ENCODE assay signal across 9 mouse cellular contexts in genomic region chr15:99223585-99224207, GRCm38 (mm10). TPM values are rescaled to one million over a fixed set of nuclear protein-coding genes. Genes with fewer than 3 reads are reported as not detected.
DNase-seq lines count a peak whose midpoint lies in the region; ATAC-seq and TF ChIP-seq lines count a peak whose summit lies in the region.
"Had no signal": no experiment of that assay in that cellular context is flagged by ENCODE, and none has a peak within 500 bp of the region (broad histone marks: within the 10 kb centered on the region; RNA-seq: fewer than 3 reads in every experiment).

No protein-coding gene starts in this region.

- H3K27me3 ChIP-seq in embryonic facial prominence, embryonic 15.5 days: peaks cover 77% of the 10 kb centered on the region
- peaks cover 95% of the 10 kb centered on the region for H3K27me3 ChIP-seq in hindbrain, embryonic 12.5 days
- H3K27me3 ChIP-seq in small intestine, adult 2 months (ENCODE audit: control insufficient read depth, insufficient read depth, low read length): peaks cover 68% of the 10 kb centered on the region

- peak overlapping the region; percentile 50 for H3K4me3 ChIP-seq in embryonic facial prominence, embryonic 15.5 days (replicated peaks)
- peak overlapping the region; percentile 39 for H3K4me3 ChIP-seq in hindbrain, embryonic 12.5 days
- H3K4me3 ChIP-seq in small intestine, adult 2 months (ENCODE audit: low read depth, low read length): peak overlapping the region; percentile 61

- H3K9me3 ChIP-seq in embryonic facial prominence, embryonic 15.5 days (replicated peaks): no peaks in the 10 kb centered on the region
- H3K9me3 ChIP-seq in hindbrain, embryonic 12.5 days (replicated peaks): no peaks in the 10 kb centered on the region

- peaks cover 48% of the 10 kb centered on the region for H3K4me1 ChIP-seq in embryonic facial prominence, embryonic 15.5 days
- peaks cover 39% of the 10 kb centered on the region for H3K4me1 ChIP-seq in hindbrain, embryonic 12.5 days
- H3K4me1 ChIP-seq in small intestine, adult 2 months (ENCODE audit: control insufficient read depth, insufficient read depth, insufficient read length, low read length): peaks cover 17% of the 10 kb centered on the region

- TF ChIP-seq CTCF in small intestine, adult 2 months (IDR thresholded peaks at IDR 0.05; ENCODE audit: extremely low read depth, insufficient read length, insufficient replicate concordance, low read depth, low read length): no peak

- H3K27ac ChIP-seq in embryonic facial prominence, embryonic 15.5 days (replicated peaks): no peak overlapping the region
- H3K27ac ChIP-seq in hindbrain, embryonic 12.5 days: no peak overlapping the region
- H3K27ac ChIP-seq in small intestine, adult 2 months (ENCODE audit: insufficient read depth, low read depth, low read length): no peak overlapping the region
- H3K27ac ChIP-seq: macrophage had no signal

- ATAC-seq in embryonic facial prominence, embryonic 15.5 days (ENCODE audit: insufficient number of reproducible peaks, low FRiP score, low TSS enrichment, low read depth): no peak; the same call in 1 of the 2 replicates
- ATAC-seq in hindbrain, embryonic 12.5 days (ENCODE audit: low FRiP score): no peak

- TF ChIP-seq POLR2A in small intestine, adult 2 months (IDR thresholded peaks at IDR 0.05; ENCODE audit: low read depth, low read length): no peak

- H3K9ac ChIP-seq in embryonic facial prominence, embryonic 15.5 days: 0 out of 2 replicates have a peak overlapping the region, but pooled peaks have one; percentile 12
- H3K9ac ChIP-seq in hindbrain, embryonic 12.5 days: peak overlapping the region; percentile 32; the same call in 1 of the 2 replicates

- H3K36me3 ChIP-seq in embryonic facial prominence, embryonic 15.5 days: no peaks in the 10 kb centered on the region
- H3K36me3 ChIP-seq in hindbrain, embryonic 12.5 days: no peaks in the 10 kb centered on the region
- H3K36me3 ChIP-seq in small intestine, adult 2 months (ENCODE audit: control insufficient read depth, insufficient read depth, low read length): no peaks in the 10 kb centered on the region

- under 1% methylated on average over 38 of the region's 46 CpGs for WGBS in embryonic facial prominence, embryonic 15.5 days
- WGBS in hindbrain, embryonic 12.5 days: under 1% methylated on average over 40 of the region's 46 CpGs
- WGBS in small intestine, adult 2 months: under 1% methylated on average over 42 of the region's 46 CpGs

- H3K4me2 ChIP-seq in embryonic facial prominence, embryonic 15.5 days (replicated peaks): peak overlapping the region; percentile 95
- H3K4me2 ChIP-seq in hindbrain, embryonic 12.5 days (replicated peaks): peak overlapping the region; percentile 60

- peak; percentile 31 for DNase-seq in gastrocnemius, adult 18-20 months (ENCODE audit: low spot score)
- no peak for DNase-seq in gastrocnemius, adult 8-10 months (ENCODE audit: low spot score in 2 of 2)
- peak; percentile 74 for DNase-seq in adrenal gland, postnatal 14 days
- peak; percentile 73 to 89 for DNase-seq in left cerebral cortex, adult 18-20 months (ENCODE audit: low spot score in 2 of 2)
- DNase-seq in lung, postnatal 36 days: peak; percentile 49

RNA-seq across cellular contexts. Expression of gene Kcnh3, which starts 1.0 kb away (rescaled TPM):
- not detected for total RNA-seq in gastrocnemius, adult 18-20 months (2021)
- not detected for total RNA-seq in gastrocnemius, adult 8-10 months (2022)
- 1.1 and 1.8 TPM in 2 replicates for total RNA-seq in adrenal gland, postnatal 14 days (2021)
- polyA plus RNA-seq in embryonic facial prominence, embryonic 15.5 days (2015; fragmentation: Nextera tagmentation; extraction: Ambion mirVana): 1.3 and 2.2 TPM in 2 replicates
- 0.40 TPM in 1 of 2 replicates, not detected in the other for polyA plus RNA-seq in hindbrain, embryonic 12.5 days (2016; fragmentation: Nextera tagmentation; extraction: Ambion mirVana)
- 100 to 1,000 TPM; 160 to 178 TPM for total RNA-seq in left cerebral cortex, adult 18-20 months (2021)
- polyA plus RNA-seq in small intestine, adult 2 months (2012; rRNA removed): 0.56 and 3.0 TPM in 2 replicates
- polyA plus RNA-seq: macrophage had no signal

RNA-seq across cellular contexts. Expression of gene Mcrs1, which starts 28.1 kb away (rescaled TPM):
- total RNA-seq in gastrocnemius, adult 18-20 months (2021): 10 to 100 TPM; 22.1 to 25.2 TPM
- total RNA-seq in gastrocnemius, adult 8-10 months (2022): 10 to 100 TPM; 18.8 to 34.0 (median 26.1) TPM
- 41.4 and 41.9 TPM in 2 replicates for total RNA-seq in adrenal gland, postnatal 14 days (2021)
- polyA plus RNA-seq in embryonic facial prominence, embryonic 15.5 days (2015; fragmentation: Nextera tagmentation; extraction: Ambion mirVana): 119 and 125 TPM in 2 replicates
- polyA plus RNA-seq in hindbrain, embryonic 12.5 days (2016; fragmentation: Nextera tagmentation; extraction: Ambion mirVana): 178 and 179 TPM in 2 replicates
- total RNA-seq in left cerebral cortex, adult 18-20 months (2021): 10 to 100 TPM; 82.3 to 83.1 TPM
- 46.5 and 96.6 TPM in 2 replicates for polyA plus RNA-seq in small intestine, adult 2 months (2012; rRNA removed)

Comparison
In these comparisons a context has a peak if more than half of its experiments do, and no peak if none do; other contexts are left out.
1. DNase-seq: peak in gastrocnemius, adult 18-20 months (single experiment), adrenal gland, postnatal 14 days (single experiment), left cerebral cortex, adult 18-20 months (2 of 2) and lung, postnatal 36 days (single experiment); none in gastrocnemius, adult 8-10 months (0 of 2).
2. RNA of gene Kcnh3, which starts 1.0 kb away (total RNA-seq): 160 to 178 TPM in left cerebral cortex, adult 18-20 months; 1.1 to 1.8 TPM in adrenal gland, postnatal 14 days, not detected in gastrocnemius, adult 8-10 months and not detected in gastrocnemius, adult 18-20 months; every median in the first group is over 10 times any median in the second.
3. Peak in every context shown above with its lines, with median percentiles within 50 percentile points of each other: H3K4me3 ChIP-seq.